Mouse (Mus musculus): ENCODE measurements around the gene Olfr554.
A peak's percentile ranks its signal among the peaks of the same experiment; 100 is the strongest.
"Not testable (repeated sequence)": the region's sequence is repeated elsewhere in the genome, so short reads cannot be mapped to it uniquely, and the experiment has no call there.

Gene Olfr554

GRCm38 (mm10) chr7:102638132-102638531 lies at the start of gene Olfr554:
Olfr554 (plus strand) TSS chr7:102638432.
- DNase-seq: no peak

GRCm38 (mm10) chr7:102591786-102592185 lies 46.4 kb upstream of the Olfr554 start, which contains the start of gene Olfr551:
Olfr551 (minus strand) TSS chr7:102591886.
- no peak for DNase-seq

GRCm38 (mm10) chr7:102597378-102598031 lies 40.7 kb upstream of the Olfr554 start, which contains the start of gene Olfr552:
Olfr552 (plus strand) TSS chr7:102597770.
- DNase-seq: no peak

- DNase-seq: no peak
These were observed 20.1 kb upstream of the Olfr554 start, which contains the start of gene Olfr553 for GRCm38 (mm10) chr7:102618118-102618517. Olfr553 (minus strand) TSS chr7:102618218.

GRCm38 (mm10) chr7:102619608-102620007 lies 18.6 kb upstream of the Olfr554 start:
- DNase-seq: peak; percentile 20

GRCm38 (mm10) chr7:102620368-102620767 lies 17.9 kb upstream of the Olfr554 start:
- DNase-seq: not testable (repeated sequence)

GRCm38 (mm10) chr7:102636665-102637064 lies 1.6 kb upstream of the Olfr554 start:
- DNase-seq: peak; percentile 63

GRCm38 (mm10) chr7:102644945-102645344 lies 6.7 kb downstream of the Olfr554 start:
- DNase-seq: not testable (repeated sequence)

- no peak for DNase-seq
These were observed 20.3 kb downstream of the Olfr554 start, which contains the start of gene Olfr555 for GRCm38 (mm10) chr7:102658523-102658922. Olfr555 (plus strand) TSS chr7:102658823.

GRCm38 (mm10) chr7:102664599-102664998 lies 26.4 kb downstream of the Olfr554 start, which contains the start of gene Olfr556:
Olfr556 (plus strand) TSS chr7:102664899.
- no peak for DNase-seq

- DNase-seq: no peak
These were observed 27.1 kb downstream of the Olfr554 start for GRCm38 (mm10) chr7:102665378-102665777.

- no peak for DNase-seq
These were observed 38.0 kb downstream of the Olfr554 start for GRCm38 (mm10) chr7:102676225-102676624.

- DNase-seq: no peak
These were observed 43.7 kb downstream of the Olfr554 start for GRCm38 (mm10) chr7:102681916-102682315.

- DNase-seq: peak; percentile 94
These were observed 48.8 kb downstream of the Olfr554 start, which contains the start of gene Trim68 for GRCm38 (mm10) chr7:102686944-102687501. Trim68 (minus strand) TSS chr7:102687327.

All from kidney, postnatal 10 days (tissue).